Mouse (Mus musculus): ENCODE results near the gene Zfp39.

The Zfp39 gene

DNA sequence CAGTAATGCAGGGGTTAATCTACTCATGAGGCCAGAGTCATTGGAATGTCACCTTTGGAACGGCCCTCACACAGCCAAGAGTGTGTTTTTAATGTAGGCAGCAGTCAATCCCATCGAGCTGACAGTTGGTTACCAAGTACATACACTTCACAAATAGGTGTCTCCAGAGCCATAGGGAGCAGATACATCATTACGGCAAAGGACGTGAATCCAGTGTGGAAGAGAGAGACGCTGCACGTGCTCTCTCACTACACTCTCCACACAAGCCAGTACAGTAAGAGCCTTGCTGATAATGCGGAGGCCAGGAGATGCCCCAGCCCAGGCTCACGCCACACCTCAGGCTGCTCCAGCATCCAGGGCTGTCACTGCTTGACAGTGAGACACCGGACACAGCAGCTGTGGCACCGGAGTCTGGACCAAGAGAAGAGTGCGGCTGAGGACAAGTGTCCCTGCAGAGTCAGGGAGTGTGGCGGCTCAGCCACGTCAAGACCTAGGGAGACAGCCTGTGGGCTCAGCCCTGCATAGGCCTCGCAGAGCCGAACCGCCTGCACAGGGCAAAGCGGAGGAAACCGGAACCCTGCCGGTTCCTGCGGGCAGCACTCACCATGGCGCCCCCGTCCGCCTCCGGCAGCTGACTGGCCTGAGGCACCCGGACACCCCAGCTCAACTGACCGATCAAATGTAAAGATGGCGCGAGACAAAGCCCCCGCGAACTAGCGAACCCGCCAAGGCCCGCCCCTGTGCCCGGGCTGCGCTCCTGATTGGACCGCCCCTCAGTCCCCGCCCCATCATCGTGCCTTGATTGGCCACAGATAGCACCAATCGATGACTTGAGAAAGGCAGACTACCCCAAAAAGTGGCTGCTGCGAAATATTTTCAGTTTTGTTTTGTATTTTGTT lies at the start of gene Zfp39:
TSS of gene Zfp39 (minus strand) at position 715 of the 899 bp plus-strand sequence.
- DNase-seq (ENCODE audit: low spot score): peak; percentile 97

- DNase-seq (ENCODE audit: low spot score): peak; percentile 78
Measured at GRCm38 (mm10) chr11:58953351-58954169, 49.5 kb upstream of the Zfp39 start.

GRCm38 (mm10) chr11:58951210-58951609 lies 47.2 kb upstream of the Zfp39 start:
- DNase-seq (ENCODE audit: low spot score): no peak

GRCm38 (mm10) chr11:58949480-58950431 lies 45.7 kb upstream of the Zfp39 start:
- peak; percentile 79 for DNase-seq (ENCODE audit: low spot score)

GRCm38 (mm10) chr11:58948542-58949479 lies 44.8 kb upstream of the Zfp39 start, which contains the start of gene Hist3h2ba:
Hist3h2ba (plus strand) TSS chr11:58948920.
- peak; percentile 92 for DNase-seq (ENCODE audit: low spot score)

DNA sequence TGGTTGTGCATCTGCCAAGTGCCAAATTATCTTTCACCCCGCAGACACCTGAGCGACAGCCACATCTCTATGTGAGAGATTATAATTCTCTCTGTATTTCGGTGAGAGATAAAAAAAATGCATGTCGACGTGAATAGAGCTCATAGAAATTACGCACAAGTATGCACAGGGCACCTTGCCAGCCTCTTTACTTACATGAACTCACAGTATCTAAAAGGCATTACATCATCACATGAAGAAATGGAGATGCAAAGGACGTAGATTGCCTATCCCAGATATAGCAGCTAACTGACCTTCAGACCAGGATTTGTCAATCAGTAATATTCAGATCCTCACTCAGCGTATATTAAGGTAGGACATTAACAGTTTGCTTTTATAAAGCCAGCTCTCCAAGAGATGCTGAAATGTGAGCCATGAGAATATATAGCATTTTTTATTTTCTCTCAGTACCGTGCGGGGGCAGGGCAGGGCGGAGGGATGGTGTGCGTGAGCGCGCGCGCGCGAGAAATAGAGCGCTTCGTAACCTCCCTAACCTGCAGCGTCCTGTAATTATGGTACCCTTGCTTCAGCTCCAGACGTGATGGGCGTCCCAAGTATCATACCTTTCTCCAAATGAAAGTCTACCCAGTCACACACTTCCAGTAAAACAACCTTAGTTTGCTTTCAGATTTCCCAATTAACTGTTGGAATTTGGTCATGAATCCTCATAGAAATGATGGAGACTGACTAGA lies 43.9 kb upstream of the Zfp39 start:
- peak; percentile 49 for DNase-seq (ENCODE audit: low spot score)

GRCm38 (mm10) chr11:58947306-58947705 lies 43.3 kb upstream of the Zfp39 start:
- DNase-seq (ENCODE audit: low spot score): no peak

DNA sequence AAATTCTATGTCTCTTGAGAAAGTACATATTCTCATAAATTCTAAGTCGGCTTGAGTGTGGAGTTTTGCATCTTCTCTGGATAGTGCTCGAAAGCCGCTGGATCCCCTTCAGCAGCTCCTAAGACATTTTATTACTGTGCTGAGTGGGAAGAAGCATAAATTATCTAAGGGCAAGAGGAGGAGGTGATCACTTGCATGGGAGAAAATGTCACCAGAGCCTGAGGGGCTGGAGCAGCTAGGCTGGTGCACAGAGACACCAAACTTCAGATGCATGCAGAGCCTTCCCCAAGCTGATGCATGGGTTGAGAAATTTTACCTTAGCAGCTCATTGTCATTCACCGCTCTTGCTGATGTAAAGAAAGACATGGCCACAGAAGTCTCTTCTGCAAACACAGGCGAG lies 40.1 kb upstream of the Zfp39 start:
- no peak for DNase-seq (ENCODE audit: low spot score)

DNA sequence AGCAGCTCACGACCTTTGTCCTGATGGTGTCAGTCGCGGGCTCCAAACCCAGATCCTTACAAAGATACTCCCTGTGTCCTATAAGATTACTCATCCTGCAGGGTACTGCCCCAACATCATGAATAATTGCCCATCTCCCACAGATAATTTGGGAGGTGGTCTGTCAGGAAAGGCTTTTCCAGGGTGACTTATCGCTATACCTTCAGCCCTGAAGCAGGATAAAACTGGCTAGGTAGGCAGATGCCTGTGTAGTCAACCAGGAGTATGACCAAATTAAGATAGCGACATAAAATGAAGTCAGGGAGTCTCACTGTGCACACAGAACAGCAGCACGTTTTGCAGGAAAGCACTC lies 35.0 kb upstream of the Zfp39 start:
- DNase-seq (ENCODE audit: low spot score): no peak

- peak; percentile 96 for DNase-seq (ENCODE audit: low spot score)
Measured at GRCm38 (mm10) chr11:58938322-58939087, 34.5 kb upstream of the Zfp39 start, which contains the start of gene Rnf187. Rnf187 (minus strand) TSS chr11:58938916.

- peak; percentile 71 for DNase-seq (ENCODE audit: low spot score)
Measured at GRCm38 (mm10) chr11:58937909-58938308, 33.9 kb upstream of the Zfp39 start.

DNA sequence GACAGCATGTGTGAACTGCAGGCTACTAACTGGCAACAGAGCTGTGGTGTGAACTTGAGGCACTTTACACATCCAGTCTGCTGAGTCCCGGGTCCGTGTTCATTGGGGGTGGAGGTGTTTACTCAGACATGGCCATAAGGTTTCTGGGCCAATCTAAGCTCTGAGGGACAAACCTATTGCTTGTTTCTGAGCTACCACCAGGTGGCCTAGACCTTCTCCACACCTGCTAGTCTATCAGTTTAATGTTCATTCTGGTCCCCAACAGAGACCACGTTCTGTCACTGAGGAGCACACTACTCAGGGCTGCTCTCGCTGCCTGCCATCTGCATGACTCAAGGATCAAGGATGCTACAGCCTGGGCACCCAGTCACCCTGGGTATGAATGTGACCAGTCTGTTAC lies 27.6 kb upstream of the Zfp39 start:
- no peak for DNase-seq (ENCODE audit: low spot score)

GRCm38 (mm10) chr11:58930254-58930653 lies 26.2 kb upstream of the Zfp39 start:
- DNase-seq (ENCODE audit: low spot score): no peak

GRCm38 (mm10) chr11:58929641-58930040 lies 25.6 kb upstream of the Zfp39 start:
- no peak for DNase-seq (ENCODE audit: low spot score)

GRCm38 (mm10) chr11:58929055-58929454 lies 25.0 kb upstream of the Zfp39 start:
- no peak for DNase-seq (ENCODE audit: low spot score)

DNA sequence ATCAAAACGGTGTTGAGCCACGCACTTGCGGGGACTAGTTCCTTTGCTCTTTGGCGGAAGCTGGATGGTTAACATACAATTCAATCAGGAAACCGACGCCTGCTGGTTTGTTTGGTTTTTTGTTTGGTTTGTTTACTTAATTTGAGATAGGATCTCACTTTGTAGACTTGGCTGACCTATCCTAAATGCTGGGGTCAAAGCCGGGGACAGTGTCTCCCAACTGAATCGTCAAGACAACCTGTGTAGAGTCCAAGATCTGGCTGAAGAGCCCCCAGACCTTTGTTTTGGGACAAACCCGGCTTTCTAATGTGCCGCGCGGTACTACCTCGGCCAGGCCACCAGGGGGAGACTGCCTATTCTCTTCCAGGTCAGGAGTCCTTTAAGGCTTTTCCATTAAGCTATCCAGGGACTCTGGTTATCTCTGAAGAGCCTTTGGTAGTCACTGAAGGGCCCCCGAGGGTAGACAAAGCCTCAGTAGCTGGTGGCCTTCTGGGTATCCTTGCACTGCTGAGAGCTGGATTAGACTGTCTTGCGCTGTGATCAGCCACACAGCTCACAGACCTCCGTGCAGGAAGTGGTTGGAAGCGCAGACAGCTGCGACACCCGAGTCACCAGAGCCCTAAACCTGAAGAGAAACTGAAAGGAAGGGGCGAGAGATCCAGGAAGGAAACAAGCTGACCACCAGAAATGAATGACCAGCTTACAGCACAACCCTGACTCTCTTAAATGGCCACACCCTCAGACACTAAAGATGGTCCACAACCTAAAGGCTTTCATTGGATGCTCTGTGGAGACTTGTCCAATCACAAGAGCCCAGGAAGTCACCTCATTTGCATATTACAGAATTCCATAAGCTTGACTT lies 24.0 kb upstream of the Zfp39 start:
- peak; percentile 88 for DNase-seq (ENCODE audit: low spot score)

DNA sequence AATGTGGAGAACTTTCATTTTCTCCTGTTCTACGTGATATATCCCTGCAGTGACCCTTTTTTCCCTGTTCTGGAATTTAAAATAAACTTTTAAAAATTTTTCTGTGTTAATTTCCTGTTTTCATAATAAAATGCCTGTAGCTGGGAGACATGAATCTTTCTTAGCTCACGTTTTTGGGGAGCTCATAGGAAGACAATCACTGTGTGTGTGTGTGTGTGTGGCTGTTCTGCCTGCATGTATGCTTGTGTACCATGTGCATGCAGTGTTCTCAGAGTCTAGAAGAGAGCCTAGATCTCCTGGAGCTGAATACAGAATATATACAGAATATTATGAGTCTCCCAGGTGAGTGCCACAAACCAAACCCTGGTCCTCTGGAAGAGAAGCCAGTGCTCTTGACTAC lies 23.0 kb upstream of the Zfp39 start:
- no peak for DNase-seq (ENCODE audit: low spot score)

- no peak for DNase-seq (ENCODE audit: low spot score)
Measured at GRCm38 (mm10) chr11:58926651-58927050, 22.6 kb upstream of the Zfp39 start.

All from embryo, embryonic 10.5 days (tissue).